Mouse (Mus musculus) liver, postnatal 0 days (tissue): ENCODE data around the gene Anapc5. TPM values are rescaled to one million over a fixed set of nuclear protein-coding genes. Genes with fewer than 3 reads are reported as not detected.

Experiments
- ATAC-seq: fragments of 200-750 bp; cut with Nextera tagmentation; 2 replicates; pipeline ENCODE4 v1.8.0; 2017; ENCODE audit warnings: mild to moderate bottlenecking, moderate library complexity
- DNase-seq: peaks from one replicate; pipeline ENCODE4 v3.0.0-alpha.2; 2016
- H3K27ac ChIP-seq: fragments of 300-500 bp; sonication (generic); 2 replicates; pipeline ENCODE4 v1.5.1; 2014; ENCODE audit warnings: antibody characterized with exemption, moderate library complexity, mild to moderate bottlenecking, low read depth
- H3K27me3 ChIP-seq: fragments of 300-500 bp; sonication (generic); 2 replicates; pipeline ENCODE4 v1.6.1; 2014; ENCODE audit warnings: low read length, control low read depth, mixed read lengths; ENCODE audit not compliant: insufficient read depth
- H3K36me3 ChIP-seq: fragments of 300-500 bp; sonication (generic); replicated peaks from 2 replicates; pipeline ENCODE4 v1.6.1; 2014; ENCODE audit warnings: mild to moderate bottlenecking, control low read depth, low read length, moderate library complexity, mixed read lengths; ENCODE audit not compliant: insufficient read depth
- H3K4me1 ChIP-seq: fragments of 300-500 bp; sonication (generic); 2 replicates; pipeline ENCODE4 v1.6.1; 2014; ENCODE audit warnings: antibody characterized with exemption, mild to moderate bottlenecking, control low read depth; ENCODE audit not compliant: insufficient read depth
- H3K4me2 ChIP-seq: fragments of 300-500 bp; sonication (generic); 2 replicates; pipeline ENCODE4 v1.6.1; 2014; ENCODE audit warnings: low read depth, mild to moderate bottlenecking, low read length, moderate library complexity, mixed read lengths
- H3K4me3 ChIP-seq: fragments of 300-500 bp; sonication (generic); 2 replicates; pipeline ENCODE4 v1.5.1; 2014; ENCODE audit warnings: low read depth, low read length
- H3K9ac ChIP-seq: fragments of 300-500 bp; sonication (generic); replicated peaks from 2 replicates; pipeline ENCODE4 v1.6.1; 2014; ENCODE audit warnings: mild to moderate bottlenecking, moderate library complexity
- H3K9me3 ChIP-seq: fragments of 300-500 bp; sonication (generic); 2 replicates; pipeline ENCODE4 v1.6.1; 2016; ENCODE audit warnings: mild to moderate bottlenecking, control low read depth, low read length, mixed read lengths
- CTCF ChIP-seq: sonication (generic); IDR thresholded peaks from 2 replicates; pipeline ENCODE4 v1.5.1; 2016; ENCODE audit warnings: antibody characterized with exemption, low read depth
- EP300 ChIP-seq: IDR thresholded peaks from 2 replicates; pipeline ENCODE4 v1.6.1; 2016; ENCODE audit warnings: antibody characterized with exemption, low read depth, mild to moderate bottlenecking
- WGBS: fragments of 180-500 bp; shearing (Covaris S2); extraction: QIAGEN DNeasy Blood & Tissue Kit; methylation state at CpG from one replicate; pipeline ENCODE4 v1.1.7; 2014; ENCODE audit not compliant: insufficient replicate concordance; 5-methylcytosine and 5-hydroxymethylcytosine counted together
- polyA plus RNA-seq: library from polyadenylated mRNA; unstranded; fragments of >200 nt; fragmentation: Nextera tagmentation; extraction: Ambion mirVana; gene quantifications from 2 replicates; pipeline ENCODE4 v1.2.1, GENCODE M21; 2015

The Anapc5 gene
- polyA plus RNA-seq, 1 experiment from 2014 or later, result 117 TPM

DNA sequence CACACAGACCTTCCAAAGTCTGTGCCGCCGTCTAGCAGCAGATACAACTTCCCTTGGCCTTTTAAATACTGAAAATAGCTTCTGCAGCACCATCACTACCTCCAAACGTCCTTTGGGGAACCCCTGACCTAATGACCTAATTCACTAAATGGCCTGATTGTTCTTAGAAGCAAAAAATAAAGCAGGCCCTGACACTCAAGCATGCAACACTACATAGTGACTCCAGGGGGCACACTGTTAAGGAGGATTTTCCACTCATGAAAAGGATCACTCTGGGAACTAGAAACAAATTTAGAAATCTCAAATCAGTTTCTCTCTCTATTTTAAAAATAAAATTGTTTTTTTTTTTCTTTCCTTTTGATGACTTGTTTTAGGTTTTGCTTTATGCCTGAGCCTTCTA is 15.6 kb downstream of the Anapc5 start:
- Histone ChIP-seq H3K9me3 (no peaks in the 10 kb centered on the region), H3K4me2 (no peak overlapping the region), H3K27me3 (no peaks in the 10 kb centered on the region), H3K36me3 (peaks cover 75% of the 10 kb centered on the region), H3K4me3 (no peak overlapping the region), H3K27ac (no peak overlapping the region), H3K9ac (no peak overlapping the region), H3K4me1 (peaks cover 7% of the 10 kb centered on the region; the same call in 1 of the 2 replicates)
- DNase-seq (no peak), ATAC-seq (no peak)
- 67% methylated on average over 3 of the region's 3 CpGs for WGBS
- TF ChIP-seq EP300 (no peak), CTCF (peak; percentile 51)

DNA sequence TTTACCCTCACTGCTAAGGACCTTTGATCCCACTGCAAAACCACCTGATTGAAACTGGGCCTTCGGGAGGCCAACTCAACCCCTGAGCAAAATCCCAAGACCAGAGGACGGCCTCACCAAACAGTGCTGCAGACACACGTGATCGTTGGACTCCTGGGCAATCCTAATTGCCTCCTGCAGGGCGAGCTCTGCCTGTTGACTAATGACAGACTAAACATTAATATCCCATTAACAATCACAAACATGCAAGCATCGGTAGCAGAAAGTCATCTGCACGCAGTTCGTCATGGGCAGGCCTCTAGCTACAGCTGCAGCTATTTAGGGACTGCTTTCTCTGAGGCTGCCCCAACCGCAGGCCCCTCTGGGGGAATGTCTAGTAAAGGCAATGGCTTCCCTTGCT is 18.4 kb downstream of the Anapc5 start:
- Histone ChIP-seq H3K4me3 (no peak overlapping the region), H3K9ac (no peak overlapping the region), H3K27ac (peak overlapping the region; percentile 20; the same call in 1 of the 2 replicates), H3K4me2 (no peak overlapping the region), H3K9me3 (no peaks in the 10 kb centered on the region), H3K27me3 (no peaks in the 10 kb centered on the region), H3K4me1 (peaks cover 31% of the 10 kb centered on the region), H3K36me3 (peaks cover 83% of the 10 kb centered on the region)
- TF ChIP-seq CTCF (no peak), EP300 (no peak)
- DNase-seq (no peak), ATAC-seq (no peak)
- 71% methylated on average over 9 of the region's 9 CpGs for WGBS

DNA sequence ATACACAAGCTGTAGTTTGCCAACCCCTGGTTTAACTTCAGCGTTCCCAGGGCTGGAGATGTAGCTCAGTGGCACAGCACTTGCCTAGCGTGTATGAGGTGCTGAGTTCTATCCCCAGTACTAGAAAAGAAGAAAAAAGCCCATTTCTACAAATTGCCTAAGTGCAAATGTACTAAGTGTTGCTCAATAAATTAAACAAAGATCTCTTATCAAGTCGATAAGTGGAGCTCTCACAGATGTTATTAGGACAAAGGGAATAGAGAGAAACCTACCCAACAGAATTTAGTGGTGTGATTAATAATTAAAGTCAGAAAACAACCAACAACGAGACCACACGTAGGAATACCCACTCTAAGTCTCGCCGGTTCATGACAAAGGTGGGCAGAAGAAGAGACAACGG is 19.5 kb downstream of the Anapc5 start:
- Histone ChIP-seq H3K4me3 (no peak overlapping the region), H3K9me3 (no peaks in the 10 kb centered on the region), H3K27ac (peak overlapping the region; percentile 85), H3K27me3 (no peaks in the 10 kb centered on the region), H3K9ac (no peak overlapping the region), H3K4me1 (peaks cover 31% of the 10 kb centered on the region), H3K4me2 (no peak overlapping the region), H3K36me3 (peaks cover 80% of the 10 kb centered on the region)
- WGBS, result 79% methylated on average over 8 of the region's 8 CpGs
- ATAC-seq (no peak), DNase-seq (no peak)
- TF ChIP-seq EP300, result no peak
- no peak for TF ChIP-seq CTCF

DNA sequence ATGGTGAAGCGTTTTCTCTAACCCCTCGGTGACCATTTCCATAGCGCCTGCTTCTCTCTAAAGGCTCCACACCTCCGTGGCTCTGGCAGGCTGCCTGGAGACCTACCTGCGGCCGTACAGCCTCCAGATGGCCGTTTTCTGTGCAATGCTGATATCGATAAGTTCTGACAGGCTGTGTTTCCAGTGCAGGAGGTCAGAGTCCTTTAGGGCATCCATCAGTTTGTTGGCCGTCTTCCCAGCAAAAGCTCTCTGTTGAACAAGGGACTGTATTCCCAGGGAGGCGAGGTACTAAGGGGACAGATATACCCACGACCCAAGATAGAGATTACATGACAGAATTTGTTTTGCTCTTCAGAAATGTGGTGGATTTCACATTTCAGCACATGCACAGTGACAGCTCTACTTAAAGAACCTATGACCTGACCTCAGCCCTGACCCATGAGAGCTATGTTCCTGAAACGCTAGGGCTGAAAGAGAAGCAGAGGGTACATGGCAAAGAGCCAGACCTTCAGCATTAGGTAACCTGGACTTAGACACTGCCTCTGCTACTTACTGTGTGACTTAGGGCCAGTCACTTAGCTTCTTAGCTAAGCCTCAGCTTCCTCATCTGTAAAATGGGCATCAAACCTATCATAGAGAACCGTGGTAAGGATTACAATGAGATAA is 20.7 kb downstream of the Anapc5 start:
- no peak overlapping the region; the same call in 1 of the 2 replicates for H3K9ac ChIP-seq
- peaks cover 31% of the 10 kb centered on the region for H3K4me1 ChIP-seq
- peaks cover 78% of the 10 kb centered on the region for H3K36me3 ChIP-seq
- H3K9me3 ChIP-seq, result no peaks in the 10 kb centered on the region
- peak; percentile 71 for DNase-seq
- peak; percentile 87 for ATAC-seq
- no peaks in the 10 kb centered on the region for H3K27me3 ChIP-seq
- H3K4me3 ChIP-seq, result no peak overlapping the region
- no peak overlapping the region for H3K4me2 ChIP-seq
- WGBS, result 58% methylated on average over 13 of the region's 13 CpGs
- TF ChIP-seq CTCF (no peak), EP300 (0 out of 2 replicates have a peak, but pooled peaks have one; percentile 36)
- peak overlapping the region; percentile 85 for H3K27ac ChIP-seq

DNA sequence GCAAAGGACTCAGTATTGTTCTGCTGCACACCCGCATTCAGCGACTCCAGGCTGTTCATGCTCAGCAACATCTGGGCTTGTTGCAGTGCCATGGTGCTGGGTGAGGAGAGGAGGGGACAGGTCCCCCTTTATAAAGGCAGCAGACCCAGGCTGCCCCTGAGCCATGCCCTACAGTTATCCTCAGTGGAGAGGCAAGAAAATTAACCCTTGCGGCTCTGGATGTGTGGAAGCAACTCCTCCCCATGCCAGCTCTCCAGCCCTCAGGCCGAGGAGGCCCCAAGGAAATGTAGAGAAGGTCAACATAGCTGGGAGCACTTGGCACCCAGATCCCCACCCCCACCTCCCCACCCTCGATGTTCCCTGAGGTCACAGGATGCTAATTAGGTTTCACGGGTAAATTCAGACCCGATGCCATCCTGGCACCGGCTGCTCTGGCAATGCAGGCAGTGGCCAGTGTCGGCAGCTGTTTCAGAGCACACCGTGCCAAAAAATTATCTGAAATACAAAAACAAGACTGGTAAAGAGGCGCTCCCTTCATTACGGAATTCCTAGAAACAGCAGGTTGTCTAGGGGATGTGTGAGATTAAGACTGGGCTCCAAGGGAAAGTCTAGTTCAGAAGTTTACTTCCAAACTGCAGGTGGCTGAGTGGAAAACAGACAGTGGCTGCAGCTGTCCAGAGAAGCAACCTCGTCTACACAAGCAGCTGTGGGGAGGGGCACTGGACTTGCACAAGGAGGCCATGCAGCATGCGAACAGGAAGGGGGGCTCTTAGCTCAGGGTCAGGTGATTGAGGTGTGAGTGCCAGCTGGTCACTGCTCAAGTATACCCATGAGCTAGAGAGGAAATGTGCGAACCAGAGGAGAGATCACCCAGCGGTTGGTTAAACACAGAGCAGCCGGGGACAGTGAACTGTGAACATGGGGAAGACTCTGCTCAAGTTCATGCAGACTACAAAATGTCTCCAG is 21.5 kb downstream of the Anapc5 start:
- Histone ChIP-seq H3K27me3 (no peaks in the 10 kb centered on the region), H3K9me3 (no peaks in the 10 kb centered on the region), H3K36me3 (peaks cover 70% of the 10 kb centered on the region), H3K9ac (no peak overlapping the region), H3K4me3 (no peak overlapping the region), H3K4me1 (peaks cover 30% of the 10 kb centered on the region), H3K4me2 (no peak overlapping the region), H3K27ac (peak overlapping the region; percentile 85)
- ATAC-seq (peak; percentile 9), DNase-seq (no peak)
- WGBS, result 79% methylated on average over 17 of the region's 17 CpGs
- TF ChIP-seq CTCF (no peak), EP300 (no peak)
